Mouse (Mus musculus) heart, adult 2 months (tissue): ENCODE results near the gene Kif13a.

Experiments used
- CTCF ChIP-seq: fragments of 200-600 bp; IDR thresholded peaks from 2 replicates; pipeline ENCODE4 v1.8.1; 2022; ENCODE audit warnings: antibody characterized with exemption, mild to moderate bottlenecking, moderate library complexity
- POLR2A ChIP-seq: fragments of 200-500 bp; IDR thresholded peaks from 2 replicates; pipeline ENCODE4 v1.6.1; 2011; ENCODE audit warnings: mild to moderate bottlenecking, low read depth, low read length, control low read depth; ENCODE audit not compliant: insufficient read depth

GRCm38 (mm10) chr13:46968626-46969025 lies 39.0 kb upstream of the Kif13a start:
- TF ChIP-seq CTCF (peak; percentile 38), POLR2A (no peak)
